Comparison of ENCODE assay signal across 11 mouse cellular contexts in the genomic region with DNA sequence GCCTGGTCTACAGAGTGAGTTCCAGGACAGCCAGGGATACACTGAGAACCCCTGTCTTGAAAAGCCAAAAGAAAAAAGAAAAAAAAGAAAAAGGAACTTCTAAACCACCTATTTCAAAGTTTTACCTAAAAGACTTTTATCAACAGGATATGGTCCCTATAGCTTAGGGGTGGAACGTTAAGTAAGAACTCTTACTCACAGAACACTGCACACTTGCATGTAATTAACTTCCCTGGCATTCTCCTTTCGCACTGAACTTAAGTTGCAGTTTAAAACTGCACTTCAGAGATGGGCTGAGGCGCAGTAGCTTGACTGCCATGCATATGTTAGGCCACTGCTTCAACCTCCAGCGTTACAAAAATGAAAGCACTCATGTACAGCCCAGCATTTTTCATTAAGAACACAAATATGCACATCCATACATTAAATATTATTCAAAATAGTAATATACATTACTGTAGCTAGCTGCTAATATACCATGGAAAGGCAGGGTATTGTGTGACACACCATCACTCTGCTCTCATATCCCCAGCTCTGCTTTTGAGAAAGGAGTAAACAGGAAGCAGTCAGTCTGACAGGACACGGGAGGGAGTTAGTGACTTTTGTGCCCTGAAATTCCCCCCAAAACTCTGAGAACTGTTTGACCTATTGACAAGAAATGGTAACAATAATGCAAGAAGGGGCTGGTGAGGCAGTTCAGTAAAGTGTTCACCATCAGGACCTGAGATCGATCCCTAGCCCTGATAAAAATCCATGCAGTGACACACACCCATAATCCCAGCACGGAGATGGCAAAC. TPM values are rescaled to one million over a fixed set of nuclear protein-coding genes. Genes with fewer than 3 reads are reported as not detected.
A peak's percentile ranks its signal among the peaks of the same experiment; 100 is the strongest.
DNase-seq lines count a peak whose midpoint lies in the region; ATAC-seq and TF ChIP-seq lines count a peak whose summit lies in the region.
"Had no signal": no experiment of that assay in that cellular context is flagged by ENCODE, and none has a peak within 500 bp of the region (broad histone marks: within the 10 kb centered on the region; RNA-seq: fewer than 3 reads in every experiment).

No protein-coding gene starts in this region.

- H3K27ac ChIP-seq in heart, embryonic 16.5 days (ENCODE audit: low read length), result peak overlapping the region; percentile 4; the same call in 1 of the 2 replicates
- H3K27ac ChIP-seq in stomach, embryonic 14.5 days (ENCODE audit: low read length), result peak overlapping the region; percentile 39; the same call in 1 of the 2 replicates
- no peak overlapping the region for H3K27ac ChIP-seq in stomach, postnatal 0 days (replicated peaks)
- peak overlapping the region; percentile 34 for H3K27ac ChIP-seq in liver, embryonic 13.5 days

- intact Hi-C loops in heart, postnatal 25 days (cut with DNase I), result no loop called here

- no peak for TF ChIP-seq CTCF in stomach, postnatal 0 days (IDR thresholded peaks at IDR 0.05; ENCODE audit: low read depth)

- no peaks in the 10 kb centered on the region for H3K27me3 ChIP-seq in heart, embryonic 16.5 days (ENCODE audit: control insufficient read depth, insufficient read depth, low read length)
- H3K27me3 ChIP-seq in stomach, embryonic 14.5 days (ENCODE audit: control insufficient read depth, insufficient read depth, low read length), result no peaks in the 10 kb centered on the region
- no peaks in the 10 kb centered on the region for H3K27me3 ChIP-seq in stomach, postnatal 0 days (ENCODE audit: control insufficient read depth, insufficient read depth, low read length)
- H3K27me3 ChIP-seq in liver, embryonic 13.5 days, result no peaks in the 10 kb centered on the region

- peaks cover 49% of the 10 kb centered on the region for H3K4me1 ChIP-seq in heart, embryonic 16.5 days (ENCODE audit: control insufficient read depth, insufficient read depth, low read length)
- peaks cover 22% of the 10 kb centered on the region for H3K4me1 ChIP-seq in stomach, embryonic 14.5 days (ENCODE audit: control insufficient read depth, insufficient read depth, low read length)
- no peaks in the 10 kb centered on the region; the same call in 1 of the 2 replicates for H3K4me1 ChIP-seq in stomach, postnatal 0 days (replicated peaks; ENCODE audit: control insufficient read depth, insufficient read depth)
- H3K4me1 ChIP-seq in liver, embryonic 13.5 days (replicated peaks), result peaks cover 46% of the 10 kb centered on the region

- no peak for DNase-seq in heart, postnatal 25 days (ENCODE audit: low spot score)
- DNase-seq in stomach, postnatal 0 days (ENCODE audit: low spot score), result no peak
- DNase-seq in liver, embryonic 13.5 days, result no peak
- DNase-seq in adrenal gland, adult (ENCODE audit: inconsistent age in 2 of 2, low spot score in 1 of 2), result no peak
- DNase-seq in urinary bladder, postnatal 36 days (ENCODE audit: low spot score in 2 of 2), result no peak
- DNase-seq: adrenal gland, adult 8-10 months; cerebellum, adult 9-10 months had no signal

- no peak overlapping the region for H3K4me3 ChIP-seq in heart, embryonic 16.5 days (ENCODE audit: low read length)
- no peak overlapping the region for H3K4me3 ChIP-seq in stomach, embryonic 14.5 days (ENCODE audit: low read depth, low read length)
- no peak overlapping the region for H3K4me3 ChIP-seq in stomach, postnatal 0 days (ENCODE audit: low read depth, low read length)
- H3K4me3 ChIP-seq in liver, embryonic 13.5 days (replicated peaks), result no peak overlapping the region
- H3K4me3 ChIP-seq: erythroblast, embryonic 14.5 days had no signal

- WGBS in heart, embryonic 16.5 days, result 65% methylated on average over 7 of the region's 7 CpGs
- WGBS in stomach, embryonic 14.5 days, result 66% methylated on average over 7 of the region's 7 CpGs
- WGBS in stomach, postnatal 0 days, result 61% methylated on average over 7 of the region's 7 CpGs
- 36% methylated on average over 7 of the region's 7 CpGs for WGBS in liver, embryonic 13.5 days (ENCODE audit: insufficient replicate concordance)

- no peak overlapping the region for H3K4me2 ChIP-seq in heart, embryonic 16.5 days (ENCODE audit: low read depth, low read length)
- no peak overlapping the region for H3K4me2 ChIP-seq in stomach, embryonic 14.5 days (replicated peaks; ENCODE audit: low read depth, low read length)
- no peak overlapping the region for H3K4me2 ChIP-seq in stomach, postnatal 0 days (replicated peaks; ENCODE audit: low read depth)
- peak overlapping the region; percentile 16; the same call in 1 of the 2 replicates for H3K4me2 ChIP-seq in liver, embryonic 13.5 days

- no peak for TF ChIP-seq EP300 in stomach, postnatal 0 days (optimal IDR thresholded peaks at IDR 0.05)

- no peaks in the 10 kb centered on the region for H3K36me3 ChIP-seq in heart, embryonic 16.5 days (ENCODE audit: control insufficient read depth, insufficient read depth)
- H3K36me3 ChIP-seq in stomach, embryonic 14.5 days (ENCODE audit: control insufficient read depth, insufficient read depth, low read length), result no peaks in the 10 kb centered on the region
- no peaks in the 10 kb centered on the region for H3K36me3 ChIP-seq in stomach, postnatal 0 days (ENCODE audit: control insufficient read depth, insufficient read depth, low read length)
- H3K36me3 ChIP-seq in liver, embryonic 13.5 days, result no peaks in the 10 kb centered on the region

- no peak for ATAC-seq in heart, embryonic 16.5 days (replicated peaks; ENCODE audit: extremely low read depth, insufficient read depth, low FRiP score)
- no peak for ATAC-seq in stomach, embryonic 14.5 days (ENCODE audit: insufficient number of reproducible peaks, insufficient read depth, low FRiP score, low read depth)
- no peak for ATAC-seq in stomach, postnatal 0 days (ENCODE audit: low FRiP score, low TSS enrichment)
- ATAC-seq in liver, embryonic 13.5 days (ENCODE audit: low read depth), result no peak
- ATAC-seq in erythroblast, adult 5-6 weeks (replicated peaks; ENCODE audit: low FRiP score, poor library complexity, severe bottlenecking), result no peak

- no peaks in the 10 kb centered on the region for H3K9me3 ChIP-seq in heart, embryonic 16.5 days (replicated peaks; ENCODE audit: control insufficient read depth, low read length)
- no peaks in the 10 kb centered on the region for H3K9me3 ChIP-seq in stomach, embryonic 14.5 days (ENCODE audit: control insufficient read depth, low read depth, low read length)
- H3K9me3 ChIP-seq in stomach, postnatal 0 days (ENCODE audit: control insufficient read depth, low read length), result no peaks in the 10 kb centered on the region
- no peaks in the 10 kb centered on the region for H3K9me3 ChIP-seq in liver, embryonic 13.5 days (replicated peaks)

- H3K9ac ChIP-seq in heart, embryonic 16.5 days (ENCODE audit: low read length), result no peak overlapping the region
- H3K9ac ChIP-seq in stomach, embryonic 14.5 days (replicated peaks; ENCODE audit: low read depth, low read length), result no peak overlapping the region
- no peak overlapping the region for H3K9ac ChIP-seq in stomach, postnatal 0 days (ENCODE audit: low read length)
- no peak overlapping the region for H3K9ac ChIP-seq in liver, embryonic 13.5 days

RNA-seq across cellular contexts. Expression of gene Cdc42se2, which starts 13.0 kb away (rescaled TPM):
- 63.5 and 76.1 TPM in 2 replicates for polyA plus RNA-seq in heart, embryonic 16.5 days (2015; fragmentation: Nextera tagmentation; extraction: Ambion mirVana)
- total RNA-seq in heart, postnatal 25 days (2021), result 10 to 100 TPM; 25.8 to 29.0 TPM
- polyA plus RNA-seq in stomach, embryonic 14.5 days (2014; fragmentation: Nextera tagmentation; extraction: Ambion mirVana), result 87.7 and 88.6 TPM in 2 replicates
- 30.6 and 32.3 TPM in 2 replicates for polyA plus RNA-seq in stomach, postnatal 0 days (2015; fragmentation: Nextera tagmentation; extraction: Ambion mirVana)
- polyA plus RNA-seq in liver, embryonic 13.5 days (2015; fragmentation: Nextera tagmentation; extraction: Ambion mirVana), result 19.2 and 22.3 TPM in 2 replicates
- total RNA-seq in erythroblast, adult 5-6 weeks (2015; ENCODE audit: low replicate concordance), result 7.9 and 22.7 TPM in 2 replicates
- total RNA-seq in erythroblast, adult 5-6 weeks (2017; ENCODE audit: low replicate concordance), result 14.9 and 16.5 TPM in 2 replicates
